Mouse (Mus musculus) ES-E14 (cell line): ENCODE results near the gene Sh3pxd2a.

Experiments used
- CHD2 ChIP-seq: IDR thresholded peaks from 2 replicates; pipeline ENCODE4 v1.6.1; 2014; ENCODE audit warnings: mild to moderate bottlenecking, low read depth, low read length, inconsistent platforms
- MAFK ChIP-seq: IDR thresholded peaks from 2 replicates; pipeline ENCODE4 v1.6.1; 2014; ENCODE audit warnings: mild to moderate bottlenecking, low read depth, low read length, inconsistent platforms; ENCODE audit not compliant: insufficient read depth

GRCm38 (mm10) chr19:47301303-47302190 lies 162.7 kb downstream of the Sh3pxd2a start:
- TF ChIP-seq CHD2 (no peak), MAFK (no peak)
